Mouse (Mus musculus) stomach, postnatal 0 days (tissue): ENCODE data around the gene Ltbp1.

Experiments
- CTCF ChIP-seq: IDR thresholded peaks from 2 replicates; pipeline ENCODE4 v1.5.1; 2016; ENCODE audit warnings: antibody characterized with exemption, low read depth, mild to moderate bottlenecking, moderate library complexity
- EP300 ChIP-seq: optimal IDR thresholded peaks from 2 replicates; pipeline ENCODE3; 2016; ENCODE audit warnings: antibody characterized with exemption

- no peak for TF ChIP-seq CTCF
- TF ChIP-seq EP300: no peak
Measured at GRCm38 (mm10) chr17:75235781-75236180, 230.4 kb downstream of the Ltbp1 start.
